Mouse (Mus musculus) small intestine, adult 2 months (tissue): ENCODE results near the gene Usp3.

Experiments
- CTCF ChIP-seq: fragments of 200-500 bp; IDR thresholded peaks from 2 replicates; pipeline ENCODE4 v1.5.1; 2012; ENCODE audit warnings: low read depth, mild to moderate bottlenecking, control low read depth, inconsistent platforms, low read length, moderate library complexity, mixed read lengths; ENCODE audit not compliant: insufficient replicate concordance, insufficient read length; ENCODE audit errors: extremely low read depth
- POLR2A ChIP-seq: fragments of 200-500 bp; IDR thresholded peaks from 2 replicates; pipeline ENCODE4 v1.6.1; 2012; ENCODE audit warnings: low read depth, mild to moderate bottlenecking, control low read depth, inconsistent platforms, low read length, moderate library complexity

GRCm38 (mm10) chr9:66510351-66510841, 82.5 kb downstream of the Usp3 start:
- no peak for TF ChIP-seq CTCF
- TF ChIP-seq POLR2A: no peak
